Mouse (Mus musculus): Measurements from ENCODE around the gene Zbtb25. TPM values are rescaled to one million over a fixed set of nuclear protein-coding genes. Genes with fewer than 3 reads are reported as not detected.

Zbtb25 gene
- total RNA-seq, 4 experiments from 2014 or later: 19.0 to 22.6 (median 20.8) TPM

DNA sequence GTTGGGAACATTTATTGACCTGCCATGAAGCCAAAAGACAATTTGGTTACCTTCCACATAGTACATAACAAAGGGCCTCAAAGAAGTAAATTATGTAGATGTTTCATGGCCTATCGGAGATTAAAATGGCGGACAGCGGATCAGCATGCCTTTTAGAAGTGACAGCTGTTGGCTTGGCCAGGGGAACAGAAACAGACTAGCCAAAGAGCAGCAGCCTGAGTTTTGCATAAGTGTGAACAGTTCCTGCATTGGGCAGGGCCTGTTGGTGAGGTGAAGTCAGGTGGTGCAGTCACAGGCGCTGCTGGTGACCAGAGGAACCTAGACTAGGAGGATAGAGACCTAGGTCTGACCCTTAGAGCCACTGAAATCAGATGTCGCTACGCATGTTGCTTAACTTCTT is 7.7 kb upstream of the Zbtb25 start:
- no peak for DNase-seq (ENCODE audit: low spot score in 2 of 2)

DNA sequence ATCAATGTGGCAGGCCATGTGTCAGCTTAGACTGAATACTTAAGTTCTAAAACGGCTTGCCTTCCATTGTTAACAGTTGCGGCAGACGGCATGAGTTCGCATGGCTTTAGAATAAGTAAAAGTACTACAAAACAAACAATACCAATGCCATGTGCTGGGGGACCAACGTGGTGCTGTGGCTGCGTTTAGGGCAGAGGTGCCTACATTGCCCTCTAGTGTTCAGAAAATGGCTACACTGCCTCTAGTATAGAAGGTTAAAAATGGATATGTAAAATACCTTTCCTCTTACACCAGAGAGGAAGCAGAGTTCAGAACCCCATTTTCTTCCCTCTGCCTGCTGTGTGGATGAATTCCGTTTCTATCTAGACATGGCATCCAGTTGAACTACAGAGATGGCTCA is 7.2 kb upstream of the Zbtb25 start:
- no peak for DNase-seq (ENCODE audit: low spot score in 2 of 2)

DNA sequence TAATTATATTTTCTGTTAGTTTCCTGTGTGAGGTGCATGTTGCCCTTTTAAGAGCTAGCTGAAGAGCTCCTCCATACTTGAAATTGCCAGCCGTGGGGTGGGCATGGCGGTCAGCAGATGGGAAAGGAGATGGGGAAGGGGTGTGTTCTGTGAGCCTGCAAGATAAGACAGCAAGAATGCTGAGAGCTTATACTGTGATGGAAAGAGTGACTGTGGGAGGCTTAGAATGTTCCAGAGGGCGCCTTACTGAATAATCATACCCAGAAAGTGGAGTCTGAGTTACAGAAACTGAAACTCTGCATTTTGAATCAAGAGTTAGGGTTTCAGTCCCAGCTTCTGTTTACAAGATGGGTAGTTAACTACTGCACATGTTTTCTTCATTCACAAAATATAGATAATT is 6.1 kb upstream of the Zbtb25 start:
- no peak for DNase-seq (ENCODE audit: low spot score in 2 of 2)

DNA sequence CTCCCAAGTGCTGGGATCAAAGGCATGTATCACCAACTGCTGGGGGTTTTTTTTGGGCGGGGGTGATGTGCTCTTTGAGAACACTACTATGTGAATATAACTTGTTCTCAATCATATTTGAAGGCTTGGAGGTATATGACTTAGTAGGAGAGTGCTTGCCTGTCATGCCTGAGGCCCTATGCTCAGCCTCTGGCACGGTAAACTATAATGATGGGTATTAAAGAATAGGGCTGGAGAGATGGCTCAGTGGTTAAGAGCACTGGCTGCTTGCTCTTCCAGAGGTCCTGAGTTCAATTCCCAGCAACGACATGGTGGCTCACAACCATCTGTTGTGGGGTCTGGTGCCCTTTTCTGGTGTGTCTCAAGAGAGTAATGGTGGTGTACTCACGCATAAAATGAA is 5.5 kb upstream of the Zbtb25 start:
- DNase-seq (ENCODE audit: low spot score in 2 of 2): no peak

- DNase-seq (ENCODE audit: low spot score in 2 of 2): no peak
Measured at GRCm38 (mm10) chr12:76373991-76374390, 4.6 kb upstream of the Zbtb25 start.

DNA sequence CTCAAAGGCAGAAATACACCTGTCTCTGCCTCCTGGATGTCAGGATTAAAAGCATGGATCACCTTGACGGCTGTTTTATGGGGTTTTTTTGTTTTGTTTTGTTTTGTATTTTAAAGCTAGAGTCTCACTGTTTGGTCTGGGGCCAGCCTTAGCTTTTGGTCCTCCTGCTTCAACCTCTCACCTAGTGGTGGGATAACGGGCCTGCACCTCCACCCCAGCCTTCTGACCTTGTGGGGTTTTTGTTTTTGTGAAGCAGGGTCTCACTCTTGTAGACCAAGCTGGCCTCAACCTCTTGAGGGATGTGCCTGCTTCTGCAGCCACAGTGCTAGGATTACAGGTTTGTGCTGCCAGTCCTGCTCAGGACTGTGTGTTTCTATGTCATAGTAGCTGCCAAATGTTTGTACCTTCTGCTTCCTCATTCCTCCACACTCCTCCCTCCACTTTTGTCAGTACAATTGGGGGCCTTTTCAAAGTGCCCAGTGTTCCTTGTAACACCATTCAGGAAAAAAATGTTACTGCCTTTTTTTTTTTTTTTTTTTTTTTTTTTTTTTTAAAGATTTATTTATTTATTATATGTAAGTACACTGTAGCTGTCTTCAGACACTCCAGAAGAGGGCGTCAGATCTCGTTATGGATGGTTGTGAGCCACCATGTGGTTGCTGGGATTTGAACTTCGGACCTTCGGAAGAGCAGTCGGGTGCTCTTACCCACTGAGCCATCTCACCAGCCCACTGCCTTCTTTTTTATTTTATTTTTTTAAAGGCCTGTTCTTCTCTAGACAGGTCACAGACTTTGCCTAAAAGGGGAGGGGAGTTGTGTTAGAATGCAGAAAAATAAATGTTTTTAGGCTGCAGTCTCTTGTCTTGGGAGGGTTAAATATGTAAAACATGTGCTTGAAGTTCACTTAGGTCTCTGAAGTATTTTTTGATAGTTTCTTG is 3.7 kb upstream of the Zbtb25 start:
- DNase-seq (ENCODE audit: low spot score in 2 of 2): no peak

GRCm38 (mm10) chr12:76372046-76372445 is 2.6 kb upstream of the Zbtb25 start:
- DNase-seq (ENCODE audit: low spot score in 2 of 2): no peak

DNA sequence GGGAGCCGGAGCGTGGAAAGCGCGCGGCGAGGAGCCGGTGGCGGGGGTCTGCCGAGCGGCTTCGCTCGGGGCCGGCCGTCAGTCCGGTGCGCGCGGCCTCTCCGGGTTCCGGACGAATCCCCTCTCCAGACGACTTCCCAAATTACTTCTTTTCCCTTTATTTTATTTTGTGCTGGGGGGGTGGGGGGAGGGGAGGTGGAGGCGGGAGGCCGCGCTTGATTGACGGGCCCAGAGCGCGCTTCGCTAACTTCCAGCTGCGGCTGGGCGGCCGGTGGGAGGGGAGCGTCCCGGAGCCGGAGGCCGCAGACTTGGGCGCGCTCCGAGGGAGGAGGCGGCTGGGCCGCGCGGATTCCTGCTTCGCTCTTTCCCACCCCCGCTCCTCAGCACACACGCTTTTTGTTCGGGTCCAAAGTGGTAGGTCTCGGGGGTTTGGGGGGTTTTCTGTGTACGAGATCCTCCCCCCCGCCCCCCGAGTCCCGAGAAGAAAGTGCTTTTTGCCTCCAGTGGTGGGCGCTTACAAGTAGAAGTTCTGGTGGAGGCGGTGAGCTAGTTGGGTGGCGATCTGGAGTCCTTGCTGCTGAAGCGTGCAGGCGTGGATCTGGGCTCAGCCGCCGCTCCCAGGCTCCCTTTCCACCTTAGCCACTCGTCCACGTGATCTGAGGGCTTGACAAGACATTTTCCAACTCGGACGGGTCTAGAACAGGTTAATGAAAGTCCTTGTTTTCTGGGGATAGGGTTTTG is 1.6 kb upstream of the Zbtb25 start:
- DNase-seq (ENCODE audit: low spot score in 2 of 2): peak; percentile 40 to 63

DNA sequence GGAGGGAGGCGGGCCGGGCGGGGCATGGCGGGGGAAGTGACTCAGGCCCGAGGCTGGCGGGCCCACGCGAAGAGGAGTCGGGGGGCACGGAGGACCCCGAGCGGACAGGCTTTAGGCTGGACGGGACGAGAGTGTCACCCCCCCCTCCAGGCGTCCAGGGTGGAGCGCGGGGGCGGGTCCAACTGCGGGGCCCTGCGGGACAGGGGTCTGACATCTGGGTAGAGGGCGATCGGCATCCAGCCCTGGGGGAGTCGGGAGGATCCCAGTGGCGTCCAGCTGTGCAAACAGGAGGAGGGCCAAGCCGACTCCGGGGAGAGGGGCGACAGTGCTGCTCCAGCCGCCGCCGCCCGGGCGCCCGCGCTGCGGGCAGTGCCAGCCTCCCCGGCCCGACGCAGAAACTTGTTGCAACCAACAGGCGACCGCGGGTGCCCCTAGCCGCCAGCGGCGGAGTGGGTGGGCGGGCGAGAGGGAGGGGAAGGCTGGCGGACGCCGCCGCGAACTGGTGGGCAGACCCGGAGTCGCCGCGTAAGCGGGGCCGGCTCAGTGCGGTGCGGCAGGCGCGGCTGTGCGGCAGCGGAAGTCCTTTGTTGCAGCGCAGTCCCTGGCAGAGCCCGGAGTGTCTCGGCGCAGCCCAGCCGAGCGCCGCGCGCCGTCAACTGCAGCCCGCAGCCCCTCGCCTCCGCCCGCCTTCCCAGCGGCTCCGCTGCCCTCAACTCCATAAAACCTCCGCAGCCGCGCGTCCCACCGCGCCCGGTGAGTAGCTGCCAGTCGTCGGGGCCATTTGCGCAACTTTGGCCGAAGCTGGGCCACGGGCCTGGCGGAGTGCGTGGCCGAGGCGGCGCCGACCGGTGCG is 802 bp upstream of the Zbtb25 start, which contains the start of gene Zbtb1:
TSS of gene Zbtb1 (plus strand) at position 289 of the 853 bp plus-strand sequence.
- DNase-seq (ENCODE audit: low spot score in 2 of 2): peak; percentile 65 to 78

- DNase-seq (ENCODE audit: low spot score in 2 of 2): peak in 1 of 2 experiments; percentile 46
Measured at GRCm38 (mm10) chr12:76368790-76369205, 604 bp downstream of the Zbtb25 start.

- DNase-seq (ENCODE audit: low spot score in 2 of 2): peak in 1 of 2 experiments; percentile 31
Measured at GRCm38 (mm10) chr12:76368201-76368789, 1.1 kb downstream of the Zbtb25 start.

GRCm38 (mm10) chr12:76367096-76367995 is 2.1 kb downstream of the Zbtb25 start:
- DNase-seq (ENCODE audit: low spot score in 2 of 2): no peak

GRCm38 (mm10) chr12:76366276-76366675 is 3.1 kb downstream of the Zbtb25 start:
- no peak for DNase-seq (ENCODE audit: low spot score in 2 of 2)

DNA sequence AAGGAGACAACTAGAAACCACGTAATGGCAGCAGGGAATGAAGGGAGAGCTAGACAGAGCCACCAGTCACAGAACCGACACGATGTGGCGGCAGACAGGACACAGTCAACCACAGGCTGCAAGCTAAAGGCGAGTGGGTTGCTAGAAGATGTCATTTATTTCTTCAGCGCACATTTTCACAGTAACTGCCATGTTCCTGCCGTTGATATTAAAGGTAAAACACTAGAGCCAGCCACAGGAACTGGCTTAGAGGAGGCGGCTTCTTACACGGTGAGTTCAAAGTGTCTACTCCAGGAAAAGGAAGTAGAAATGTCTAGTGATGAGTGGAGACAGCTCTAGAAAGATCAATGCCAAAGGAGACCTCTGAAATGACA is 7.1 kb downstream of the Zbtb25 start:
- DNase-seq (ENCODE audit: low spot score in 2 of 2): no peak

GRCm38 (mm10) chr12:76361405-76362302 is 7.7 kb downstream of the Zbtb25 start:
- DNase-seq (ENCODE audit: low spot score in 2 of 2): no peak

GRCm38 (mm10) chr12:76360868-76361267 is 8.5 kb downstream of the Zbtb25 start:
- DNase-seq (ENCODE audit: low spot score in 2 of 2): no peak

DNA sequence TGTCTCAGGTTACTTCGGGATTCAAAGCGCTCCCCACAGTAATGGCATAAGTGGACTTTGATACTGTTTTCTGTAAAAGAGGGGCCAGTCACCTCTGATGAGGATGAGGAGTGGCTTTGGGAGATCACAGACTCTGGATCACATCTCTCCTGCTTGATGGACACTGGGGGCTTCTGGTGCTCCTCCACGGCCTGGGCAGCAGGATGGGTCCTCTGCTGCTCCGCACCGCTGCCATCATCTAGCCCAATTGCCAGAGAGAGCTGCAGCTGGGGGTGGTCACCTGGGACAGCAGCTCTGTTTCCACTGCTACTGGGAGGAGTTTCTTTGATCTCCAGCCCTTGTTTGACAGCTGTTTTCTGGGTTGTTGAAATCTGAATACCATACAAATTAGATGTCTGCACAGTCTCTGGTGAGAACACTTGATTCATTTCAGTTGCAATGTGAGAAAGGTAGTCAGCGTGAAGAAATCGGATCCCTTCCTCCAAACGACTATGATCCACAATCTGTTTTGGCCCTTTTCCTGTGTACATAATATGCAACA is 19.7 kb downstream of the Zbtb25 start:
- DNase-seq (ENCODE audit: low spot score in 2 of 2): no peak

GRCm38 (mm10) chr12:76345759-76346455 is 23.5 kb downstream of the Zbtb25 start:
- no peak for DNase-seq (ENCODE audit: low spot score in 2 of 2)

Data from left cerebral cortex, adult 8-10 months (tissue).